Mouse (Mus musculus) thymus, postnatal 36 days (tissue): ENCODE data around the gene Sptan1.
A peak's percentile ranks its signal among the peaks of the same experiment; 100 is the strongest.
"Not testable (repeated sequence)": the region's sequence is repeated elsewhere in the genome, so short reads cannot be mapped to it uniquely, and the experiment has no call there.

Experiments
- DNase-seq, 2 experiments: peaks; one replicate each; pipeline ENCODE4 v3.0.0; 2022; ENCODE audit warnings: mixed read lengths in 2 of 2

Sptan1 gene

DNA sequence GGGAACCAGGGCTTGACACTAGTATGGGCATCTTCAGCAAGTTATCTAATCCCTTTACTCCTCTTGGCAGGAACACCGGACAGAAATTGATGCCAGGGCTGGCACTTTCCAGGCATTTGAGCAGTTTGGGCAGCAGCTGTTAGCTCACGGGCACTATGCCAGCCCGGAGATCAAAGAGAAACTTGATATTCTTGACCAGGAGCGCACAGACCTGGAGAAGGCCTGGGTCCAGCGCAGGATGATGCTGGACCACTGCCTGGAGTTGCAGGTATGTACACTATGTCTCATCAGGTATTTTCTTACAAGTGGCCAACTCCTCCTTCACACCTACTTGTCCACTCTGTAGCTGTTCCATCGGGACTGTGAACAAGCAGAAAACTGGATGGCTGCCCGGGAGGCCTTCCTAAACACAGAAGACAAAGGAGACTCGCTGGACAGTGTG is 45.5 kb downstream of the Sptan1 start:
- DNase-seq = no peak

DNA sequence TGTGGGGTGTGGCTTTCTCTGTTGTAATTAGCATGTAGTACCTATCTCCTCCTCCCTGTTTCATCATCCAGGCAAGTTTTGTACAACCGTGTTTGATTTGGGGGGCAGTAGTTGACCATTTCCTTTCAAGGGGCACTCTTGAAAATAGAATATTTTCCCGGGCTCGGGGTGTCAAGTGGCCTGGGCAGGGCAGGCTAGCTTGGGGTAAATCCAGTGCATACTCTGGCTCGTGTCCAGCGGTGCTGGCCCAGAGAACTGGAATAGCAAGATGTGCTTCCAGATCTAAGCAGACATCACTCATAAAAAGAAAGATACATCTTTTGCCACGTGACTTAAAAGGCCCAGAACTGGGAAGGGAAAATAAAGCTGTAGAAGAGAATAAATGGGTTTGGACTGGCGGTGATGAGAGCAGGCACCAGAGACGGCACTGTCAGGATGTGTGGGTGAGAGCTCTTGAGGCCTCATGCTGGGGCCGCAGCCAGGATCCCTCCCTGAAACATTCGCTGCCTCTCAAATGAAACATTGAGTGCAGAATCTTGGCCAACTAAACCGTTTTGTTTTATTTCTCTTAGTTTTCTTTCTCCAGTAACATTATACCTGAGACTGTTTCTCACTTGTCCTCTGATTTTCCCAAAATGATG is 49.1 kb downstream of the Sptan1 start:
- DNase-seq = no peak

DNA sequence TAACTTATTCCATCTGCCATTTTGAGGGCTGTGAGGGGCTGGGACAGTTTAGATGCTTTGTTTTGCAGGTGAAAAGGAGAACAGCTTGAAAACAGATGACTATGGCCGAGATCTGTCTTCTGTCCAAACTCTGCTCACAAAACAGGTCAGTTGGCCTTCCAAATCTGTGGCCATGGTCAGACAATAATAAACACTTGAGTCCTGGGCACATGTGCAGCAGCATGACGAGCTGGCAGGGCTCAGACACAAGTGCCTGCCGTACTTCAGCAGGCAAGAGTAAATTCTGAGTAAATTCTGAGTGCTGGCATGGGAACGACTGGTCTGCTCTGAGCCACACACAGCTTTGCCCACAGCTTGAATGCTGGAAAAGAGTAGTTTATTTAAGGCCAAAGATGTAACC is 60.1 kb downstream of the Sptan1 start:
- no peak for DNase-seq

DNA sequence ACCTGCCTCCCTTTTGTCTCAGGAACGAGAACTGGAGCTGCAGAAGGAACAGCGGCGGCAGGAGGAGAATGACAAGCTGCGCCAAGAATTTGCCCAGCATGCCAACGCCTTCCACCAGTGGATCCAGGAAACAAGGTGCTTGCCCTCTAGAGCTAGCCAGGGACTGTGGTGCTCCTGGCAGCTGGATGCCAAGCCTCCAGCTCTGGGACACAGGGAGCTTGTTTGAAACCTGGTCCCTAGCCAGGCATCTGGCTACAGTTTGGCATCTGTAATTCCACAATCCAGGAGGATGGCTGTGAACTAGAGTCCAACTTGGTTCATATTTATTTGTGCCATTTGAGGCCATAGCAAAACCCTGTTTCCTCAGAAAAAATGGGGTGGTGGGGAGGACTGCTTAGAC is 61.6 kb downstream of the Sptan1 start:
- DNase-seq = no peak

DNA sequence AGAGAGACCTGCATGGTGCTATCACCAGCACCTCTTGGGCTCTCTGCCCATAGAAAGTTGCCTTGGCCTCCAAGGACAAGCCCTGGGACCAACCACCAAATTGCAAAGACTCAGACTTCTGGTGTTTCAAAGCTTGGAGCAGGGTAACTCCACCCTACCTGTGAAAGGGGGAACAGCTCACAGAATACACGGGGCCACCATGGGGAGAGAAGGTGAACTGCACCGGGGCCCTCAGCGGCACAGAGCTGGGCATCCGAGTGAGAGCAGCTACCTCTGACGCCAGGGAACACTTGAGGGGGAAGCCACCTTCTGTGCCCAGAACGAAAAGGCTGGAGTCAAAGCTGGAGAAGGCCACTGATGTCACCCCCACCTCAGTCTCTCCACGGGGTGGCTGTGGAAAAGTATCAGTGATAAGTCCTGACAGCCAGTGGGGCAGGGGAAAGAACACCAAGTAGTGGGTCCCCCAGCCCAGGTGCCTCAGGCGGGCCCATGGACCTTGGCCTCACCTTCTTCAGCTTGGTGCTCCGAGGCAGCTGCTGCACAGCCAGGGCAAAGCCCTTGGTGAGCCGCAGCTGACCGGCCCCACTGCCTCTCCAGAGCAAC is 67.0 kb downstream of the Sptan1 start:
- DNase-seq = peak in 1 of 2 experiments; percentile 25

- DNase-seq = no peak
Observed at GRCm38 (mm10) chr2:30032957-30033356, 67.6 kb downstream of the Sptan1 start.

GRCm38 (mm10) chr2:30037762-30038161 is 72.4 kb downstream of the Sptan1 start:
- no peak for DNase-seq

DNA sequence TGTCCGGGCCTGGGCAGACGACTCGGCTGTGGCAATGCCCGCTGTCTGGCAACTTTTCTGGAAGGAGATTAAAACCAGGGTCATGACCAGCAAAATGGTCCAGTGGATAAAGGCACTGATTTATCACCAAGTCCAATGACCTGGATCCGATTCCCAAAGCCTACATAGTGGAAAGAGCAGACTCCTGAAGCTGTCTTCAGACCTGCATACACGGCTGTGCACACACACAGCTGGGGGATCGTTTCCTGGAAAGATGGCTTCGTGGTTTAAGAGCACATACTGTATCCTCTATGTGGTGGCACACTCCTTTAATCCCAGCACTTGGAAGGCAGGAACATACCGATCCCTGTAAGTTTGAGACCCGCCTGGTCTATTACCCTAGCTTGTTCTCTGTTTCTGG is 73.0 kb downstream of the Sptan1 start:
- no peak for DNase-seq

DNA sequence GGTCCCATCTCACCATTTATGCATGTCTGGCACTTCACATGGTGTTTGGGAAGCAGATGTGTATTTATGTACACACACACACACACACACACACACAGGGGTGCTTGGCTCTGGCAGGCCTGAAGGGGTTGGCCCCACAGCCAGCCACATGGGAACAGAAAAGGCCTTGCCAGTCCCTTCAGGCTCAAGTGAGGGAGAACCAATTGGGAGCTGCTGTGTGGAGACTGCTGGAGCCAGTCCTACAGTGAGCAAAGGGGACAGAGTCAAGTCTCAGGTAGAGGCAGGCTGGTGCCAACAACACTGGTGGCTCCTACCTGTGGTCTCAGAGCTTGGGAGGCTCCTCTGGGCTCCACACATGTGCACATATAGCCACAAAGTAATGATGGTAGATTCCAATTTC is 74.3 kb downstream of the Sptan1 start:
- DNase-seq = no peak

GRCm38 (mm10) chr2:30042445-30042844 is 77.1 kb downstream of the Sptan1 start:
- DNase-seq = peak; percentile 80 to 81

DNA sequence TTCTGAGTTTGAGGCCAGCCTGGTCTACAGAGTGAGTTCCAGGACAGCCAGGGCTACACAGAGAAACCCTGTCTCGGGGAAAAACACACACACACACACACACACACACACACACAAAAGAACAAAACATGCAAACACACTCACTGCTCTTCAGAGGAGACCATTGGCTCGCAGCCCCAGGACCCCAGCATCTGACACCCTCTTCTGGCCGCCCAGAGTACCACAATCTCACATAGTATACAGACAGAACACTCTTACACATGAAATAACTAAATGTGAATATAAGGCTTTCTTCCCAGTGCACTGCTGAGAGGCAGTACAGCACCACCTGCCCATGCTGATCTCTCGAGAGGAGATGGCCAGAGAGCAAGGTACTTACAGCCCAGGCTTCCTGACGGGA is 79.2 kb downstream of the Sptan1 start:
- no peak for DNase-seq

- DNase-seq = no peak
Observed at GRCm38 (mm10) chr2:30047127-30047526, 81.8 kb downstream of the Sptan1 start.

- no peak for DNase-seq
Observed at GRCm38 (mm10) chr2:30048101-30048501, 82.7 kb downstream of the Sptan1 start.

DNA sequence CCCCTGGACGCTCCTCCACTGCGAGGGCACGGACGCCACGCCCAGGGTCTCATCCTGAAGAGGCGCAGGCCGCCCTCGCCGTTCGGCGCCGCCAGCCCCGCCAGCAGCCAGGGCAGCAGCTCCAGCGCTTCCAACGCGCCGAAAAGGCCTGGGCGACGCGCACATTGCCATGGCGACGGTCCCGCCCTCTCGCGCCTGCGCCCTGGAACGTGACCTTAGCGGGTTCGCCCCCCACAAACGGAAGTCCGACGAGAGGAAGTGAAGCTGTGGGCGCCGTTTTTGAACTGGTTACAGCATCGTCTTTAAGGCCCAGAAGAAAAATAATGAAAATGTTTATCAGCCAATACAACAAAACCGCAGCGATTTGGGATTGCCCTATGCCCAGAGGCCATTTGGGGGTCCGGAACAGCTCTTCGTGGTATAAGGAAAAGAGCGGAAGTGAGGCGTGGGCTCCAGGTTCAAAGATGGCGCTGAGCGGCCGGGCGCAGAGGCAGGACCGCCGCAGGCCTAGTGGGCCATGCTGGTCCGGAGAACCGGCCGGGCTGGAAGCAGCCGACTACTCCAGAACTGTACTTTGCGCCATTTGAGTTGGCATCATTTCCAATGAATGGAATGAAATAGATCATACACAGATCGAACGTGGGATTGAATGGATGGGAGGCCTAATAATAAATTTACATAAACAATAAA is 83.5 kb downstream of the Sptan1 start, which contains the start of gene Wdr34:
Gene Wdr34 (minus strand): TSS at position 183 of the 690 bp plus-strand sequence.
- DNase-seq = peak; percentile 98

DNA sequence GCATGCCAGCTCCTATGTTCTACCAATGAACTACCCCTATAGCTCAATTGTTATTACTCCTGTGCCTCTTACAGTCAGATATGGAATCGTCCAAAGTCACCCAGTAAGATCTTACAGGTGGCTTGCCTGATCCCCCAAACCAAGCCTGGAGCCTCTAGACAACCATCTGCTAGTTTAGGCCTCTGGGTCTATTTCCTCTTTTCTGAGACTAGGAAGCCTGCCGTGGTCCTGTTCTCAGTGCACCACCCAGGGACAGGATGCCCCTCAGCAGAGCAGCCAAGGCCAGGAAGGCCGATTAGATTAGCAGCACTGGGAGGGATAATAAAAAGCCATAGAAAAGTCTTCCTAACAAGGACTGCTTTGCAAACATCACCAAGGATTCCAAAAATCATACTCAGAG is 84.5 kb downstream of the Sptan1 start:
- no peak for DNase-seq

GRCm38 (mm10) chr2:30051992-30052761 is 86.8 kb downstream of the Sptan1 start:
- no peak for DNase-seq

GRCm38 (mm10) chr2:30055310-30055709 is 90.0 kb downstream of the Sptan1 start:
- DNase-seq = not testable (repeated sequence)

- no peak for DNase-seq
Observed at GRCm38 (mm10) chr2:30056736-30057135, 91.4 kb downstream of the Sptan1 start.

GRCm38 (mm10) chr2:30057223-30057904 is 92.0 kb downstream of the Sptan1 start, which contains the start of gene Set:
Gene Set (plus strand): TSS chr2:30057378.
- DNase-seq = no peak

DNA sequence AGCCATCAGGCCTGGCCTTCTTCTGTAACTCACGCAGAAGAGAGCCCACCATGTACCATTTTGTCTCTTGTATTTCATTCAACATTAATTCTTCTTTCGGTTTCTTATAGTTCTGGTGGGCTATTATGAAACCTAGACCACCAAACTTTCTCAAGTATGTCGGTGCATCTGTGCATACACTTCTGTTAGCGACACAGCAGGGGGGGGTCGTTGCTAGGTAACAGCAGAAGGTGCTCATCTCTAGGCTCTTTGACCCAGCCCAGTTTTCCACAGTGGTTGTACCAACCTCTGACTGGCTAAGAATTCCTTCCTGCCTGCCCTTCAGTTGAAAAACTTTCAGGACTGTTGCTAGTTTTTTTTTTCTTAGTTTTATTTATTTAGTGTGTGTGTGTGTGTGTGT is 93.1 kb downstream of the Sptan1 start:
- no peak for DNase-seq

DNA sequence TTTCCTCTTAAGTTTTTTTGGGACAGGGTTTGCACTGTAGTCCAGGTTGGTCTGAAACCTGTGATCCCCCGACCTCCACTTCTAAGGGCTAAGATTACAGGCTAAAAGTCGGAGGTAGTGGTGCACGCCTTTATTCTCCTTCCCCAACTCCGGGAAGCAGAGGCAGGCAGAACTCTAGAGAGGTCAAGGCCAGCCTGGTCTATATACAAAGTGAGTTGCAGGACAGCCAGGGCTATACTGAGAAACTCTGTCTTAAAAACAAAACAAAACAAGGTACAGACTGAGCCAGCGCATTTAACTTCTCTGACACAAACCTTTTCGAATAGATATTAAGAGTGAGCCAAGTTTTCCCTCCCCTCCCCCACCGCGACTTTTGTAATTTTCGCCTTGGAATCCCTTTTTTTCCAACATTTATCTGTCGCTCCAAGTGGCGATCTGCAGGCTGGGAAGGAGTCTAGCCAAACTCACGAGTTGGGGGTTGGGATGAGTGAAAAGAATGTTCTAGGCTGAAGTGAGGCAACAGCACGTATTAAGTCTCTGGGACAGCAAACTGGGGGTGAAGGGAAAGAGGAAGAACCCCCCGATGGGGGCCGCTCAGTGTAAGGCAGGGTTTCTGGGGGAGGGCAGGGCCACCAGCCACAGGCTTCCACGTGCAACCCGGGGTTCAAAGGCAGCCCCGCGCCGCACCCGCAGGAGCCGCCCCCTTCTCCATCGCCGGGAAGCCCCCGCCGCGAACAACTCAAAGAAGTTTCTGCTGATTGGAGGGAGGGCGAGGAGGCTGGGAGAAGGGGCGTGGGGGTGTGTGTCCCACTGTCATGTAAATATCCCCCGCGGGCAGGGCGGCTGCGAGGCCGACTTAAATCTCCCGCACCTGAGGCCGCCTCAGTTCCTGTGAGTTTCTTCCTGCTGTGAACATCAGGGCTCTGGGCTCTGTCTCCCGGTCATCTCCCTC is 96.1 kb downstream of the Sptan1 start:
- DNase-seq = peak; percentile 69 to 83
